Mouse (Mus musculus): Measurements from ENCODE around the gene Hoxa4.

DNA sequence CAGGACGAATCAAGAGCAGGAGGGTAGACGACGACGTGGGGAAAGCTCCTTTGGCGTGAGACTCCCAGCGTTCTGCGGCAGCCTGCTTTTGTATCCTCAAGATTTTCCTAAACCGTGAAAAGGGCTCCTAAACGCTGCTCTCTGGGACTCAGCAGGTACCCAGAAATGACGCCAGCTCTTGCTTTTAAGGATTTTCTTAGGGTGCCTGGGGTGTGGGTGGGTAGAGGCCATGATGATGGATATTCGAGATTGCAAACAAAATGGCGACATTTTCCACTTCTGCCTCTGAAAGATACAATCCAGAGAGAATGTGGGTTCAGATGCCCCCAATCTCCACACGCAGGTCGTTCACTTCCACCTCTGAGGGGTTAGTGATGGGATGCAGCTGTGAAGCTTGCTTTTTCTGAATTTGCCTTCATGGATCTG, 23.8 kb downstream of the Hoxa4 start:
- TF ChIP-seq CTCF (IDR thresholded peaks at IDR 0.05; ENCODE audit: low read depth, low read length), result no peak
- no peak for TF ChIP-seq GATA1 (IDR thresholded peaks at IDR 0.05; ENCODE audit: borderline replicate concordance, low read length)
- no peak for TF ChIP-seq GATA2 (IDR thresholded peaks at IDR 0.05; ENCODE audit: borderline replicate concordance, low read depth, low read length)
- no peak for TF ChIP-seq TAL1 (conservative IDR thresholded peaks at IDR 0.05; ENCODE audit: low read depth, low read length)

All from G1E (cell line).